Mouse (Mus musculus): ENCODE results near the gene Lrrc51. TPM values are rescaled to one million over a fixed set of nuclear protein-coding genes. Genes with fewer than 3 reads are reported as not detected.

Lrrc51 gene
- 1.1 and 1.4 TPM in 2 replicates for polyA plus RNA-seq (2012; rRNA removed)

DNA sequence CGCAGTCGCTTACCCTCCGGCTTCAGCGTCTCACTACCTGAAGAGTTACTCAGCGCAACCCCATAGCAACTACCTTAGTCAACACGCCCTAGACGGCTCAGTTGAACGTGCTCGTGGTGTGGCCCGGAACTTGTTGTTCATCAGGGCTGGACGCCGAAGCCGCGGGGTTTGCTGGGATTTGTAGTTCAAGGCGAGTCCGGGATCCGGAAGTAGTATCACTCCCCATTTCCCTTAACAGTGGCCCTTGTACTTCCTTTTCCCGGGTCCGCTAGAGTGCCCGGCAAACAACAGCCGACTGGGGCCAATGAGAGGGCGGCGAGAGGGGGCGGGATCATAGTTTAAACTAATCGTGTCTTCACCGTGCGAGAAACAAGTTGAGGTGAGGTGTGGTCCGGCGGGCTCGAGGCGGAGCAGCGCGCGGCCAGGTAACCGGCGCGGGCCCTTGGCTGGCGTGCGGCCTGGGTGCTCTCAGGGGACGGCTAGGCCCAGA, at the start of gene Lrrc51, which contains the start of gene Numa1:
Gene Lrrc51 (minus strand): TSS at position 145 of the 490 bp plus-strand sequence.
Gene Numa1 (plus strand): TSS at position 361 of the 490 bp plus-strand sequence.

DNA sequence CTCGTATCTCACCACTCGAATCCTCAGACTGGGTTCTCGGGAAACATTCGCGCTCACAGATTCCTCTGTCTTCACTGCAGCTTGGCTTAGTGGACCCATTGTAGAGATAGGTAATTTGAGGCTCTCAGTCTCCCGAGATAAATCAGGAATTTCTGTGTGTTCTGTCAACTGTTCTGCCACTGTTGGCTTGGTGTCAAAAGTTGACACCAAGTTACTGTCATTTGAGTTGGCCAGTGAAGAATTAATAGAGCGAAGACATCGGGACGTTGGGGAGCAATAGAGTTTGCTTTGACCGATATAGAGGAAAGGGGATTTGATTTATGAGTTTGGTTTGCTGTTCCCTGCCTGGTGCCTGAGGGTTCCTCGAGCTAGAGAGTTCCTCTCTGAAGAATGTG, 27.4 kb downstream of the Lrrc51 start, which contains the start of gene Tomt:
Gene Tomt (minus strand): TSS at position 73 of the 395 bp plus-strand sequence.

GRCm38 (mm10) chr7:101905561-101906286, 28.0 kb downstream of the Lrrc51 start, which contains the start of gene Lamtor1:
TSS of gene Lamtor1 (plus strand) at chr7:101905904.

DNA sequence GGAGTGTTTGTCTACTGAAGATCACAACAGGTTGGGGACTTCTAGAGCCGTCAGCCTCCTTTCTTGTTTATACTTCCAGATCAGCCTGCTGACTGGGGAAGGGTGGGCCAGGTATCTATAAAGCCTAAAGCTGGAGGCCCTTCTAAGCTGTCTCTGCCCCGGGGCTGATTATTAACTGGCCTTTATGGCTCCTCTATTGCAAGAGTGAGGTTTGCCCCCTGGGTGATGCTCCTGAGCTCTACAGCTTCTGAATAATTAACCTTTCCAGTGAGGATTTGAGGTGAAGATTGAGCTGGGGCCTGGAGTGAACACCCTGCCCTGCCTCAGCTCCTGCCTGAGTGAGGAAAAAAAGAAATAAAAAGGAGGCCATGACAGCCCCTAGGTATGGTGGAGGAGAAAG, 63.1 kb downstream of the Lrrc51 start, which contains the start of gene Folr1:
Gene Folr1 (minus strand): TSS at position 160 of the 400 bp plus-strand sequence.

GRCm38 (mm10) chr7:101863415-101863814, 70.3 kb downstream of the Lrrc51 start, which contains the start of gene Anapc15:
TSS of gene Anapc15 (plus strand) at chr7:101863715.

Other genes with a start within 250 kb of the Lrrc51 start
- not detected in 2 replicates for gene Phox2a, start 115.6 kb downstream of the Lrrc51 start, polyA plus RNA-seq (2012; rRNA removed)
- 4.6 TPM in 2 replicates for gene Inppl1, start 95.7 kb downstream of the Lrrc51 start, polyA plus RNA-seq (2012; rRNA removed)
- 7.9 and 8.4 TPM in 2 replicates for gene Folr2, start 76.7 kb downstream of the Lrrc51 start, polyA plus RNA-seq (2012; rRNA removed)
- 59.8 and 64.5 TPM in 2 replicates for gene Anapc15, start 70.2 kb downstream of the Lrrc51 start, polyA plus RNA-seq (2012; rRNA removed)
- 0.18 and 0.37 TPM in 2 replicates for gene Folr1, start 63.1 kb downstream of the Lrrc51 start, polyA plus RNA-seq (2012; rRNA removed)
- 58.7 and 64.3 TPM in 2 replicates for gene Lamtor1, start 28.0 kb downstream of the Lrrc51 start, polyA plus RNA-seq (2012; rRNA removed)
- 0.11 and 0.12 TPM in 2 replicates for gene Tomt, start 27.5 kb downstream of the Lrrc51 start, polyA plus RNA-seq (2012; rRNA removed)
- 23.8 and 28.1 TPM in 2 replicates for gene Numa1, start 216 bp upstream of the Lrrc51 start, polyA plus RNA-seq (2012; rRNA removed)
- gene Il18bp, start 84.8 kb upstream of the Lrrc51 start, polyA plus RNA-seq (2012; rRNA removed), result 9.0 and 12.3 TPM in 2 replicates
- gene Rnf121, start 131.6 kb upstream of the Lrrc51 start, polyA plus RNA-seq (2012; rRNA removed), result 17.6 and 17.7 TPM in 2 replicates
- gene Xndc1, start 131.6 kb upstream of the Lrrc51 start, polyA plus RNA-seq (2012; rRNA removed), result 15.5 and 16.8 TPM in 2 replicates
- gene Xntrpc, start 131.8 kb upstream of the Lrrc51 start, polyA plus RNA-seq (2012; rRNA removed), result 0.98 and 1.3 TPM in 2 replicates
- gene Trpc2, start 149.2 kb upstream of the Lrrc51 start, polyA plus RNA-seq (2012; rRNA removed), result 0.06 TPM in 1 of 2 replicates, not detected in the other
- 0.03 and 0.41 TPM in 2 replicates for gene Art1, start 167.8 kb upstream of the Lrrc51 start, polyA plus RNA-seq (2012; rRNA removed)
- 0.09 and 0.16 TPM in 2 replicates for gene Art5, start 175.6 kb upstream of the Lrrc51 start, polyA plus RNA-seq (2012; rRNA removed)
- 0.01 TPM in 1 of 2 replicates, not detected in the other for gene Chrna10, start 182.9 kb upstream of the Lrrc51 start, polyA plus RNA-seq (2012; rRNA removed)

Measured in liver, embryonic 14 days (tissue).